Mouse (Mus musculus): ENCODE measurements around the gene Eefsec. TPM values are rescaled to one million over a fixed set of nuclear protein-coding genes. Genes with fewer than 3 reads are reported as not detected.

The Eefsec gene
- total and polyA plus RNA-seq, 2 experiments from 2014 or later, result 11.3 to 12.9 TPM

GRCm38 (mm10) chr6:88276221-88276620 is 170.1 kb downstream of the Eefsec start:
- H3K9ac ChIP-seq (replicated peaks; ENCODE audit: low read depth, low read length), result no peak overlapping the region
- ATAC-seq (ENCODE audit: insufficient read depth, low read depth), result no peak
- WGBS, result 76% methylated on average over 4 of the region's 4 CpGs
- H3K9me3 ChIP-seq (replicated peaks; ENCODE audit: control insufficient read depth, low read length), result no peaks in the 10 kb centered on the region
- H3K4me3 ChIP-seq (ENCODE audit: low read depth, low read length), result no peak overlapping the region
- H3K4me2 ChIP-seq (ENCODE audit: low read depth, low read length), result no peak overlapping the region
- H3K27ac ChIP-seq (ENCODE audit: low read depth), result no peak overlapping the region
- H3K36me3 ChIP-seq (replicated peaks; ENCODE audit: control insufficient read depth, insufficient read depth, low read length), result no peaks in the 10 kb centered on the region
- TF ChIP-seq EP300 (IDR thresholded peaks at IDR 0.05; ENCODE audit: low read depth) (no peak), CTCF (IDR thresholded peaks at IDR 0.05; ENCODE audit: low read depth) (no peak)
- no peak for DNase-seq (ENCODE audit: low spot score)
- no peaks in the 10 kb centered on the region for H3K4me1 ChIP-seq (ENCODE audit: control insufficient read depth, insufficient read depth)
- H3K27me3 ChIP-seq (ENCODE audit: control insufficient read depth, insufficient read depth, low read length), result no peaks in the 10 kb centered on the region

GRCm38 (mm10) chr6:88274623-88275022 is 171.7 kb downstream of the Eefsec start:
- no peaks in the 10 kb centered on the region for H3K36me3 ChIP-seq (replicated peaks; ENCODE audit: control insufficient read depth, insufficient read depth, low read length)
- no peaks in the 10 kb centered on the region for H3K9me3 ChIP-seq (replicated peaks; ENCODE audit: control insufficient read depth, low read length)
- ATAC-seq (ENCODE audit: insufficient read depth, low read depth) (no peak), DNase-seq (ENCODE audit: low spot score) (no peak)
- H3K4me2 ChIP-seq (ENCODE audit: low read depth, low read length), result no peak overlapping the region
- no peaks in the 10 kb centered on the region for H3K4me1 ChIP-seq (ENCODE audit: control insufficient read depth, insufficient read depth)
- H3K27me3 ChIP-seq (ENCODE audit: control insufficient read depth, insufficient read depth, low read length), result no peaks in the 10 kb centered on the region
- no peak overlapping the region for H3K4me3 ChIP-seq (ENCODE audit: low read depth, low read length)
- WGBS, result 87% methylated on average over 6 of the region's 6 CpGs
- H3K27ac ChIP-seq (ENCODE audit: low read depth), result no peak overlapping the region
- H3K9ac ChIP-seq (replicated peaks; ENCODE audit: low read depth, low read length), result no peak overlapping the region
- TF ChIP-seq EP300 (IDR thresholded peaks at IDR 0.05; ENCODE audit: low read depth), result no peak
- TF ChIP-seq CTCF (IDR thresholded peaks at IDR 0.05; ENCODE audit: low read depth), result no peak

GRCm38 (mm10) chr6:88267970-88268369 is 178.4 kb downstream of the Eefsec start:
- H3K4me3 ChIP-seq (ENCODE audit: low read depth, low read length), result no peak overlapping the region
- 44% methylated on average over 2 of the region's 2 CpGs for WGBS
- ATAC-seq (ENCODE audit: insufficient read depth, low read depth) (peak; percentile 79), DNase-seq (ENCODE audit: low spot score) (peak; percentile 18)
- H3K27ac ChIP-seq (ENCODE audit: low read depth), result peak overlapping the region; percentile 38
- TF ChIP-seq CTCF (IDR thresholded peaks at IDR 0.05; ENCODE audit: low read depth), result no peak
- TF ChIP-seq EP300 (IDR thresholded peaks at IDR 0.05; ENCODE audit: low read depth), result peak; percentile 50; the same call in 1 of the 2 replicates
- peaks cover 7% of the 10 kb centered on the region; the same call in 1 of the 2 replicates for H3K4me1 ChIP-seq (ENCODE audit: control insufficient read depth, insufficient read depth)
- no peaks in the 10 kb centered on the region for H3K36me3 ChIP-seq (replicated peaks; ENCODE audit: control insufficient read depth, insufficient read depth, low read length)
- no peaks in the 10 kb centered on the region for H3K9me3 ChIP-seq (replicated peaks; ENCODE audit: control insufficient read depth, low read length)
- H3K27me3 ChIP-seq (ENCODE audit: control insufficient read depth, insufficient read depth, low read length), result no peaks in the 10 kb centered on the region
- H3K4me2 ChIP-seq (ENCODE audit: low read depth, low read length), result no peak overlapping the region
- H3K9ac ChIP-seq (replicated peaks; ENCODE audit: low read depth, low read length), result no peak overlapping the region

GRCm38 (mm10) chr6:88267068-88267467 is 179.3 kb downstream of the Eefsec start:
- Histone ChIP-seq H3K9me3 (replicated peaks; ENCODE audit: control insufficient read depth, low read length) (no peaks in the 10 kb centered on the region), H3K4me3 (ENCODE audit: low read depth, low read length) (no peak overlapping the region), H3K9ac (replicated peaks; ENCODE audit: low read depth, low read length) (no peak overlapping the region), H3K4me1 (ENCODE audit: control insufficient read depth, insufficient read depth) (peaks cover 7% of the 10 kb centered on the region; the same call in 1 of the 2 replicates), H3K27ac (ENCODE audit: low read depth) (peak overlapping the region; percentile 15; the same call in 1 of the 2 replicates), H3K4me2 (ENCODE audit: low read depth, low read length) (no peak overlapping the region), H3K27me3 (ENCODE audit: control insufficient read depth, insufficient read depth, low read length) (no peaks in the 10 kb centered on the region), H3K36me3 (replicated peaks; ENCODE audit: control insufficient read depth, insufficient read depth, low read length) (no peaks in the 10 kb centered on the region)
- WGBS, result 39% methylated on average over 3 of the region's 3 CpGs
- DNase-seq (ENCODE audit: low spot score) (no peak), ATAC-seq (ENCODE audit: insufficient read depth, low read depth) (0 out of 2 replicates have a peak, but pooled peaks have one; percentile 52)
- TF ChIP-seq CTCF (IDR thresholded peaks at IDR 0.05; ENCODE audit: low read depth) (no peak), EP300 (IDR thresholded peaks at IDR 0.05; ENCODE audit: low read depth) (no peak)

- no peaks in the 10 kb centered on the region for H3K27me3 ChIP-seq (ENCODE audit: control insufficient read depth, insufficient read depth, low read length)
- WGBS, result 85% methylated on average over 3 of the region's 3 CpGs
- ATAC-seq (ENCODE audit: insufficient read depth, low read depth) (no peak), DNase-seq (ENCODE audit: low spot score) (no peak)
- peaks cover 7% of the 10 kb centered on the region; the same call in 1 of the 2 replicates for H3K4me1 ChIP-seq (ENCODE audit: control insufficient read depth, insufficient read depth)
- H3K4me2 ChIP-seq (ENCODE audit: low read depth, low read length), result no peak overlapping the region
- no peak overlapping the region for H3K4me3 ChIP-seq (ENCODE audit: low read depth, low read length)
- TF ChIP-seq CTCF (IDR thresholded peaks at IDR 0.05; ENCODE audit: low read depth) (no peak), EP300 (IDR thresholded peaks at IDR 0.05; ENCODE audit: low read depth) (no peak)
- no peak overlapping the region for H3K9ac ChIP-seq (replicated peaks; ENCODE audit: low read depth, low read length)
- no peaks in the 10 kb centered on the region for H3K36me3 ChIP-seq (replicated peaks; ENCODE audit: control insufficient read depth, insufficient read depth, low read length)
- no peaks in the 10 kb centered on the region for H3K9me3 ChIP-seq (replicated peaks; ENCODE audit: control insufficient read depth, low read length)
- no peak overlapping the region for H3K27ac ChIP-seq (ENCODE audit: low read depth)
These were observed 180.3 kb downstream of the Eefsec start for GRCm38 (mm10) chr6:88266055-88266454.

GRCm38 (mm10) chr6:88265355-88265754 is 181.0 kb downstream of the Eefsec start:
- DNase-seq (ENCODE audit: low spot score), result no peak
- TF ChIP-seq EP300 (IDR thresholded peaks at IDR 0.05; ENCODE audit: low read depth), result no peak
- TF ChIP-seq CTCF (IDR thresholded peaks at IDR 0.05; ENCODE audit: low read depth), result no peak
- H3K36me3 ChIP-seq (replicated peaks; ENCODE audit: control insufficient read depth, insufficient read depth, low read length), result no peaks in the 10 kb centered on the region

More at GRCm38 (mm10) chr6:88265355-88265754, 181.0 kb downstream of the Eefsec start:
- Histone ChIP-seq H3K9me3 (replicated peaks; ENCODE audit: control insufficient read depth, low read length) (no peaks in the 10 kb centered on the region), H3K9ac (replicated peaks; ENCODE audit: low read depth, low read length) (no peak overlapping the region), H3K4me3 (ENCODE audit: low read depth, low read length) (no peak overlapping the region), H3K27ac (ENCODE audit: low read depth) (no peak overlapping the region), H3K4me1 (ENCODE audit: control insufficient read depth, insufficient read depth) (peaks cover 7% of the 10 kb centered on the region; the same call in 1 of the 2 replicates), H3K27me3 (ENCODE audit: control insufficient read depth, insufficient read depth, low read length) (no peaks in the 10 kb centered on the region), H3K4me2 (ENCODE audit: low read depth, low read length) (no peak overlapping the region)
- 86% methylated on average over 1 of the region's 1 CpGs for WGBS
- ATAC-seq (ENCODE audit: insufficient read depth, low read depth), result no peak
